8 mouse cellular contexts compared by ENCODE assay signal in the genomic region with DNA sequence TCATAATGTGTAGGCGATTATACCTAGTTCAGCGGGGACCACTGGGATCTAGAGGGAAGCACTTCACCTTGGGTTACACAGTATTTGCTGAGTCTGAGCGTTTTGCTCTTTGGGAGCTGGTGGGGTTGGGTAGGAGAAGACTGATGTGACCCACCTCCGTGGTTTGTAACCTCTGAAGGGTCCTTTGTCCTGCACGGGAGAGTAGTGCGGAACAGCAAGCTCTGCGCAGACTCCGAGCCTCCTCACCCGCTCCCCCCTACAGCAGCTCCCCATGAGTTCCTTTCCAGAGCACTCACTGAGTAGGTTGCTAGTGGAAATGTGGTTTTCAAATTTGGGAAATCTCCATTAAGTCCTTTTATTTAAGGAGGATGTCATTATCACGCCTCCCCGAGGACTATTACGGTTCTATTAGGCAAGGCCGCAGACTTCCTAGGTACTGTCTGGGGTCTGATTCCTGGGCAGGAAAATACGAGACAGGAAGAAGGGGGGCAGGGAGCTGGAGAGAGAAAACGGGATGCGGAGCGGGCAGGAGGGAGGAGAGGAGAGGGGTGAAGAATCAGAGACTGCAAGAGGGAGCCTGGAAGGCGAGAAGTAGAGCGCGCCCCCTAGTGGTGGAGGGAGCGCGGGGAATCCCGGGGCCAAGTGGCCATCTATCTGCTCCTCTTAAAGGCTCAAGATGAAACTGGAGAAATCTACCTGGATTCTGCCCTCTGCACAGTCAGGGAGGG. TPM values are rescaled to one million over a fixed set of nuclear protein-coding genes. Genes with fewer than 3 reads are reported as not detected.
DNase-seq lines count a peak whose midpoint lies in the region; ATAC-seq and TF ChIP-seq lines count a peak whose summit lies in the region.

No protein-coding gene starts in this region.

- DNase-seq in CH12.LX (ENCODE audit: extremely low read depth): peak; percentile 77
- DNase-seq in c-Kit-positive CD71-negative TER-119-negative erythroid progenitor cells, embryonic 14.5 days (ENCODE audit: low read depth): peak; percentile 63
- peak; percentile 96 for DNase-seq in forebrain, embryonic 11.5 days (ENCODE audit: low spot score)
- peak; percentile 61 to 91 for DNase-seq in kidney, postnatal 36 days
- DNase-seq in liver, embryonic 14.5 days (ENCODE audit: low read depth in 3 of 3, low spot score in 3 of 3): peak; percentile 11 to 24 (median 20)
- peak; percentile 68 for DNase-seq in thymus, adult 2 months

- peak; percentile 42 for TF ChIP-seq RAD21 in CH12.LX (IDR thresholded peaks at IDR 0.05; ENCODE audit: low read depth, low read length)

- peaks cover 64% of the 10 kb centered on the region for H3K27me3 ChIP-seq in CH12.LX (replicated peaks)
- H3K27me3 ChIP-seq in forebrain, embryonic 11.5 days (ENCODE audit: control insufficient read depth, insufficient read depth, low read length): no peaks in the 10 kb centered on the region
- peaks cover 4% of the 10 kb centered on the region; the same call in 1 of the 2 replicates for H3K27me3 ChIP-seq in heart, embryonic 16.5 days (ENCODE audit: control insufficient read depth, insufficient read depth, low read length)
- no peaks in the 10 kb centered on the region; the same call in 1 of the 2 replicates for H3K27me3 ChIP-seq in liver, embryonic 14.5 days (ENCODE audit: control insufficient read depth, insufficient read depth, low read length)
- peaks cover 13% of the 10 kb centered on the region for H3K27me3 ChIP-seq in neural tube, embryonic 15.5 days (replicated peaks)
- no peaks in the 10 kb centered on the region for H3K27me3 ChIP-seq in thymus, adult 2 months (ENCODE audit: control insufficient read depth, insufficient read depth, low read length)

- ATAC-seq in forebrain, embryonic 11.5 days (replicated peaks; ENCODE audit: low FRiP score): 0 out of 2 replicates have a peak, but pooled peaks have one; percentile 51
- ATAC-seq in heart, embryonic 16.5 days (replicated peaks; ENCODE audit: extremely low read depth, insufficient read depth, low FRiP score): peak; percentile 63
- ATAC-seq in liver, embryonic 14.5 days (ENCODE audit: insufficient read depth): no peak
- peak; percentile 82 for ATAC-seq in neural tube, embryonic 15.5 days (ENCODE audit: low FRiP score)

- no peak for TF ChIP-seq POLR2A in CH12.LX (IDR thresholded peaks at IDR 0.05; ENCODE audit: low read depth, low read length)
- no peak for TF ChIP-seq POLR2A in thymus, adult 2 months (IDR thresholded peaks at IDR 0.05; ENCODE audit: control insufficient read depth, extremely low read depth, insufficient read depth, low read length, poor library complexity)

- H3K4me1 ChIP-seq in CH12.LX (ENCODE audit: control insufficient read depth in 1 of 2, insufficient read depth in 2 of 2): peaks cover 0 to 4% of the 10 kb centered on the region in 2 experiments; a peak in 1 of 4 replicates
- H3K4me1 ChIP-seq in forebrain, embryonic 11.5 days (replicated peaks; ENCODE audit: control insufficient read depth, insufficient read depth, low read length): no peaks in the 10 kb centered on the region; the same call in 1 of the 2 replicates
- peaks cover 3% of the 10 kb centered on the region for H3K4me1 ChIP-seq in heart, embryonic 16.5 days (ENCODE audit: control insufficient read depth, insufficient read depth, low read length)
- H3K4me1 ChIP-seq in liver, embryonic 14.5 days (replicated peaks; ENCODE audit: control insufficient read depth in 2 of 2, insufficient read depth in 2 of 2, low read length in 1 of 2): no peaks in the 10 kb centered on the region
- peaks cover 35% of the 10 kb centered on the region for H3K4me1 ChIP-seq in neural tube, embryonic 15.5 days
- no peaks in the 10 kb centered on the region for H3K4me1 ChIP-seq in thymus, adult 2 months (replicated peaks; ENCODE audit: control insufficient read depth, insufficient read depth, low read length)

- no peaks in the 10 kb centered on the region for H3K36me3 ChIP-seq in CH12.LX (replicated peaks in 1 of 2; ENCODE audit: control insufficient read depth in 1 of 2, insufficient read depth in 1 of 2, low read length in 1 of 2)
- H3K36me3 ChIP-seq in forebrain, embryonic 11.5 days (ENCODE audit: control insufficient read depth, insufficient read depth, low read length): no peaks in the 10 kb centered on the region
- no peaks in the 10 kb centered on the region for H3K36me3 ChIP-seq in heart, embryonic 16.5 days (ENCODE audit: control insufficient read depth, insufficient read depth)
- H3K36me3 ChIP-seq in liver, embryonic 14.5 days (replicated peaks; ENCODE audit: control insufficient read depth, insufficient read depth, low read depth): no peaks in the 10 kb centered on the region
- H3K36me3 ChIP-seq in neural tube, embryonic 15.5 days: no peaks in the 10 kb centered on the region
- no peaks in the 10 kb centered on the region for H3K36me3 ChIP-seq in thymus, adult 2 months (ENCODE audit: control insufficient read depth, insufficient read depth, low read length)

- dilution Hi-C loops in CH12.LX (cut with MboI; ENCODE audit: extremely low pct_ligation_motif_present, extremely low pct_unique_long_range_greater_than_20kb, low sequenced_read_pairs): no loop called here

- no peak for TF ChIP-seq EP300 in CH12.LX (IDR thresholded peaks at IDR 0.05; ENCODE audit: low read length)
- no peak for TF ChIP-seq EP300 in liver, embryonic 14.5 days (IDR thresholded peaks at IDR 0.05; ENCODE audit: low read depth)

- H3K4me2 ChIP-seq in CH12.LX (ENCODE audit: insufficient read depth, low read depth, poor library complexity, severe bottlenecking): no peak overlapping the region
- H3K4me2 ChIP-seq in forebrain, embryonic 11.5 days (ENCODE audit: low read depth, low read length, severe bottlenecking): peak overlapping the region; percentile 55
- peak overlapping the region; percentile 52; the same call in 1 of the 2 replicates for H3K4me2 ChIP-seq in heart, embryonic 16.5 days (ENCODE audit: low read depth, low read length)
- no peak overlapping the region for H3K4me2 ChIP-seq in liver, embryonic 14.5 days (ENCODE audit: low read depth)
- H3K4me2 ChIP-seq in neural tube, embryonic 15.5 days: peak overlapping the region; percentile 48

- in situ Hi-C loops in CH12.LX (cut with MboI; ENCODE audit: low pct_ligation_motif_present, low pct_unique_long_range_greater_than_20kb, low sequenced_read_pairs): loop anchor here (5.0 kb wide), 3 partner anchors 38 to 158 kb away; no protein-coding TSS in a partner anchor

- no peak overlapping the region for H3K9ac ChIP-seq in CH12.LX (ENCODE audit: insufficient read depth, low read depth)
- H3K9ac ChIP-seq in forebrain, embryonic 11.5 days (ENCODE audit: low read length): peak overlapping the region; percentile 51; the same call in 1 of the 2 replicates
- H3K9ac ChIP-seq in heart, embryonic 16.5 days (ENCODE audit: low read length): peak overlapping the region; percentile 34; the same call in 1 of the 2 replicates
- no peak overlapping the region for H3K9ac ChIP-seq in liver, embryonic 14.5 days (replicated peaks)
- H3K9ac ChIP-seq in neural tube, embryonic 15.5 days (replicated peaks): no peak overlapping the region

- no peak overlapping the region for H3K27ac ChIP-seq in CH12.LX (ENCODE audit: insufficient read depth, low read depth)
- H3K27ac ChIP-seq in forebrain, embryonic 11.5 days (ENCODE audit: low read depth, low read length): no peak overlapping the region
- no peak overlapping the region for H3K27ac ChIP-seq in heart, embryonic 16.5 days (ENCODE audit: low read length)
- no peak overlapping the region for H3K27ac ChIP-seq in liver, embryonic 14.5 days
- no peak overlapping the region for H3K27ac ChIP-seq in neural tube, embryonic 15.5 days (replicated peaks)
- H3K27ac ChIP-seq in thymus, adult 2 months (ENCODE audit: control insufficient read depth, insufficient read depth, low read length): no peak overlapping the region

- peaks cover 7% of the 10 kb centered on the region for H3K9me3 ChIP-seq in CH12.LX (replicated peaks; ENCODE audit: low read length)
- no peaks in the 10 kb centered on the region for H3K9me3 ChIP-seq in forebrain, embryonic 11.5 days (ENCODE audit: control insufficient read depth, low read length)
- H3K9me3 ChIP-seq in heart, embryonic 16.5 days (replicated peaks; ENCODE audit: control insufficient read depth, low read length): 0 out of 2 replicates have a peak, but pooled peaks cover 2% of the 10 kb centered on the region
- H3K9me3 ChIP-seq in liver, embryonic 14.5 days (ENCODE audit: control insufficient read depth, low read length): no peaks in the 10 kb centered on the region
- no peaks in the 10 kb centered on the region for H3K9me3 ChIP-seq in neural tube, embryonic 15.5 days (replicated peaks)

- H3K4me3 ChIP-seq in CH12.LX (replicated peaks in 1 of 3; ENCODE audit: low read depth in 2 of 3, low read length in 2 of 3, poor library complexity in 1 of 3): no peak overlapping the region
- H3K4me3 ChIP-seq in forebrain, embryonic 11.5 days (ENCODE audit: low read depth, low read length): peak overlapping the region; percentile 21; the same call in 1 of the 2 replicates
- H3K4me3 ChIP-seq in heart, embryonic 16.5 days (ENCODE audit: low read length): peak overlapping the region; percentile 25; the same call in 1 of the 2 replicates
- no peak overlapping the region for H3K4me3 ChIP-seq in liver, embryonic 14.5 days (ENCODE audit: insufficient read depth in 1 of 2, low read depth in 2 of 2, low read length in 2 of 2)
- H3K4me3 ChIP-seq in neural tube, embryonic 15.5 days (replicated peaks): peak overlapping the region; percentile 15; the same call in 1 of the 2 replicates
- H3K4me3 ChIP-seq in thymus, adult 2 months (ENCODE audit: control insufficient read depth, insufficient read depth, low read length): no peak overlapping the region

- H3K79me2 ChIP-seq in CH12.LX (replicated peaks; ENCODE audit: control insufficient read depth, extremely low read depth, insufficient read depth, poor library complexity, severe bottlenecking): no peaks in the 10 kb centered on the region

- 9% methylated on average over 23 of the region's 23 CpGs for WGBS in forebrain, embryonic 11.5 days
- 19% methylated on average over 23 of the region's 23 CpGs for WGBS in heart, embryonic 16.5 days
- 23% methylated on average over 23 of the region's 23 CpGs for whole genome bisulfite sequencing in liver, embryonic 14.5 days (ENCODE audit: insufficient replicate concordance)
- 10% methylated on average over 23 of the region's 23 CpGs for WGBS in neural tube, embryonic 15.5 days
- 33% methylated on average over 23 of the region's 23 CpGs for WGBS in thymus, adult 2 months

- TF ChIP-seq CTCF in CH12.LX (conservative IDR thresholded peaks at IDR 0.05 in 1 of 2, IDR thresholded peaks at IDR 0.05 in 1 of 2; ENCODE audit: low read depth in 2 of 2, low read length in 2 of 2): peak; percentile 89 to 92
- peak; percentile 93 for TF ChIP-seq CTCF in liver, embryonic 14.5 days (IDR thresholded peaks at IDR 0.05; ENCODE audit: low read depth)
- TF ChIP-seq CTCF in thymus, adult 2 months (IDR thresholded peaks at IDR 0.05; ENCODE audit: borderline replicate concordance, control insufficient read depth, extremely low read depth, insufficient read depth, low read length, poor library complexity): peak; percentile 88

RNA-seq across cellular contexts. Expression of gene Etv4, which starts 29.4 kb away (rescaled TPM):
- total RNA-seq in CH12.LX (2012; rRNA removed): 3.1 and 4.2 TPM in 2 replicates
- total RNA-seq in CH12.LX (2014; rRNA removed): 2.4 and 2.9 TPM in 2 replicates
- 2.0 and 2.4 TPM in 2 replicates for polyA plus RNA-seq in CH12.LX (2012; ENCODE audit: insufficient read length, low read depth)
- 7.6 and 10.4 TPM in 2 replicates for polyA plus RNA-seq in forebrain, embryonic 11.5 days (2014; fragmentation: Nextera tagmentation; extraction: Ambion mirVana)
- 3.3 and 4.2 TPM in 2 replicates for polyA plus RNA-seq in heart, embryonic 16.5 days (2015; fragmentation: Nextera tagmentation; extraction: Ambion mirVana)
- 0.29 TPM in 2 replicates for polyA plus RNA-seq in liver, embryonic 14.5 days (2012; rRNA removed)
- polyA plus RNA-seq in liver, embryonic 14.5 days (2014; fragmentation: Nextera tagmentation; extraction: Ambion mirVana): 0.20 and 0.30 TPM in 2 replicates
- 25.9 and 29.5 TPM in 2 replicates for polyA plus RNA-seq in neural tube, embryonic 15.5 days (2015; fragmentation: Nextera tagmentation; extraction: Ambion mirVana)
- 1.5 and 1.9 TPM in 2 replicates for polyA plus RNA-seq in thymus, adult 2 months (2012; rRNA removed)

Comparison
In these comparisons a context has a peak if more than half of its experiments do, and no peak if none do; other contexts are left out.
1. DNase-seq: peak in every context shown above with its lines; median percentile 96 in forebrain, embryonic 11.5 days; 77 in CH12.LX; 76 in kidney, postnatal 36 days; 68 in thymus, adult 2 months; 63 in c-Kit-positive CD71-negative TER-119-negative erythroid progenitor cells, embryonic 14.5 days; 20 in liver, embryonic 14.5 days.
2. H3K4me2 ChIP-seq: peak in forebrain, embryonic 11.5 days (single experiment), heart, embryonic 16.5 days (single experiment) and neural tube, embryonic 15.5 days (single experiment); none in CH12.LX (single experiment) and liver, embryonic 14.5 days (single experiment).
3. H3K4me3 ChIP-seq: peak in forebrain, embryonic 11.5 days (single experiment), heart, embryonic 16.5 days (single experiment) and neural tube, embryonic 15.5 days (single experiment); none in CH12.LX (0 of 3), liver, embryonic 14.5 days (0 of 2) and thymus, adult 2 months (single experiment).
4. H3K9ac ChIP-seq: peak in forebrain, embryonic 11.5 days (single experiment) and heart, embryonic 16.5 days (single experiment); none in CH12.LX (single experiment), liver, embryonic 14.5 days (single experiment) and neural tube, embryonic 15.5 days (single experiment).
5. Peak in every context shown above with its lines, with median percentiles within 50 percentile points of each other: CTCF ChIP-seq.